Mouse (Mus musculus): ENCODE measurements around the gene Pfdn2.
A peak's percentile ranks its signal among the peaks of the same experiment; 100 is the strongest.

Pfdn2 gene

GRCm38 (mm10) chr1:171356814-171357213 lies 11.3 kb downstream of the Pfdn2 start:
- no peak for DNase-seq

GRCm38 (mm10) chr1:171358421-171358820 lies 13.0 kb downstream of the Pfdn2 start:
- peak; percentile 34 for DNase-seq

GRCm38 (mm10) chr1:171360253-171360652 lies 14.8 kb downstream of the Pfdn2 start:
- DNase-seq: peak; percentile 41

- DNase-seq: peak; percentile 83
These were observed 15.2 kb downstream of the Pfdn2 start, which contains the start of gene Klhdc9 for GRCm38 (mm10) chr1:171360656-171361055. Gene Klhdc9, minus strand, starts transcription at chr1:171360798.

GRCm38 (mm10) chr1:171361106-171362103 lies 15.9 kb downstream of the Pfdn2 start:
- DNase-seq: peak; percentile 76

GRCm38 (mm10) chr1:171365934-171366333 lies 20.5 kb downstream of the Pfdn2 start:
- DNase-seq: no peak

- no peak for DNase-seq
These were observed 24.5 kb downstream of the Pfdn2 start, which contains the start of gene Nectin4 for GRCm38 (mm10) chr1:171369845-171370556. Gene Nectin4, plus strand, starts transcription at chr1:171370099.

- DNase-seq: no peak
These were observed 27.4 kb downstream of the Pfdn2 start for GRCm38 (mm10) chr1:171372880-171373279.

GRCm38 (mm10) chr1:171373946-171374345 lies 28.5 kb downstream of the Pfdn2 start:
- no peak for DNase-seq

- no peak for DNase-seq
These were observed 30.2 kb downstream of the Pfdn2 start for GRCm38 (mm10) chr1:171375646-171376097.

- peak; percentile 45 for DNase-seq
These were observed 32.8 kb downstream of the Pfdn2 start for GRCm38 (mm10) chr1:171378298-171378697.

GRCm38 (mm10) chr1:171379935-171380599 lies 34.6 kb downstream of the Pfdn2 start:
- DNase-seq: peak; percentile 85

GRCm38 (mm10) chr1:171382096-171382620 lies 36.7 kb downstream of the Pfdn2 start:
- no peak for DNase-seq

- DNase-seq: no peak
These were observed 38.9 kb downstream of the Pfdn2 start for GRCm38 (mm10) chr1:171384361-171384760.

- DNase-seq: no peak
These were observed 39.7 kb downstream of the Pfdn2 start for GRCm38 (mm10) chr1:171385171-171385570.

- no peak for DNase-seq
These were observed 41.6 kb downstream of the Pfdn2 start for GRCm38 (mm10) chr1:171387099-171387498.

- no peak for DNase-seq
These were observed 43.1 kb downstream of the Pfdn2 start, which contains the start of gene Arhgap30 for GRCm38 (mm10) chr1:171388376-171389102. Gene Arhgap30, plus strand, starts transcription at chr1:171388954.

GRCm38 (mm10) chr1:171390101-171390500 lies 44.6 kb downstream of the Pfdn2 start:
- DNase-seq: no peak

- DNase-seq: no peak
These were observed 56.4 kb downstream of the Pfdn2 start for GRCm38 (mm10) chr1:171401821-171402220.

GRCm38 (mm10) chr1:171402991-171403390 lies 57.5 kb downstream of the Pfdn2 start:
- no peak for DNase-seq

GRCm38 (mm10) chr1:171407263-171407662 lies 61.8 kb downstream of the Pfdn2 start:
- DNase-seq: no peak
